Mouse (Mus musculus): ENCODE results near the gene Ehhadh. TPM values are rescaled to one million over a fixed set of nuclear protein-coding genes. Genes with fewer than 3 reads are reported as not detected.
"Not testable (repeated sequence)": the region's sequence is repeated elsewhere in the genome, so short reads cannot be mapped to it uniquely, and the experiment has no call there.

Gene Ehhadh
- polyA plus RNA-seq, 1 experiment from 2014 or later: 2.2 TPM

GRCm38 (mm10) chr16:21825612-21826031 is 38.0 kb upstream of the Ehhadh start:
- Histone ChIP-seq H3K4me3 (no peak overlapping the region), H3K36me3 (no peaks in the 10 kb centered on the region), H3K9ac (no peak overlapping the region), H3K4me1 (peaks cover 4% of the 10 kb centered on the region), H3K27me3 (replicated peaks) (no peaks in the 10 kb centered on the region), H3K27ac (replicated peaks) (no peak overlapping the region), H3K4me2 (no peak overlapping the region), H3K9me3 (no peaks in the 10 kb centered on the region)
- WGBS: 64% methylated on average over 9 of the region's 9 CpGs
- no peak for ATAC-seq (ENCODE audit: extremely low read depth, insufficient number of reproducible peaks, low FRiP score, low TSS enrichment)

GRCm38 (mm10) chr16:21818629-21819028 is 31.0 kb upstream of the Ehhadh start:
- WGBS: 53% methylated on average over 8 of the region's 8 CpGs
- H3K27me3 ChIP-seq (replicated peaks): no peaks in the 10 kb centered on the region
- H3K27ac ChIP-seq (replicated peaks): no peak overlapping the region
- no peak overlapping the region for H3K9ac ChIP-seq
- H3K36me3 ChIP-seq: no peaks in the 10 kb centered on the region
- peak overlapping the region; percentile 30 for H3K4me2 ChIP-seq
- H3K4me3 ChIP-seq: no peak overlapping the region
- no peak for ATAC-seq (ENCODE audit: extremely low read depth, insufficient number of reproducible peaks, low FRiP score, low TSS enrichment)
- H3K9me3 ChIP-seq: no peaks in the 10 kb centered on the region
- H3K4me1 ChIP-seq: no peaks in the 10 kb centered on the region

- H3K9ac ChIP-seq: no peak overlapping the region
- H3K4me1 ChIP-seq: no peaks in the 10 kb centered on the region
- H3K27ac ChIP-seq (replicated peaks): no peak overlapping the region
- no peaks in the 10 kb centered on the region for H3K36me3 ChIP-seq
- 48% methylated on average over 9 of the region's 9 CpGs for WGBS
- ATAC-seq (ENCODE audit: extremely low read depth, insufficient number of reproducible peaks, low FRiP score, low TSS enrichment): no peak
- no peak overlapping the region for H3K4me3 ChIP-seq
- H3K4me2 ChIP-seq: peak overlapping the region; percentile 30; the same call in 1 of the 2 replicates
- H3K27me3 ChIP-seq (replicated peaks): no peaks in the 10 kb centered on the region
- no peaks in the 10 kb centered on the region for H3K9me3 ChIP-seq
Observed at GRCm38 (mm10) chr16:21818132-21818531, 30.5 kb upstream of the Ehhadh start.

- H3K27me3 ChIP-seq (replicated peaks): no peaks in the 10 kb centered on the region
- no peak for ATAC-seq (ENCODE audit: extremely low read depth, insufficient number of reproducible peaks, low FRiP score, low TSS enrichment)
- no peak overlapping the region for H3K4me2 ChIP-seq
- no peaks in the 10 kb centered on the region for H3K36me3 ChIP-seq
- no peak overlapping the region for H3K9ac ChIP-seq
- no peak overlapping the region for H3K4me3 ChIP-seq
- 69% methylated on average over 7 of the region's 7 CpGs for WGBS
- no peak overlapping the region for H3K27ac ChIP-seq (replicated peaks)
- no peaks in the 10 kb centered on the region for H3K4me1 ChIP-seq
- H3K9me3 ChIP-seq: no peaks in the 10 kb centered on the region
Observed at GRCm38 (mm10) chr16:21815669-21816010, 28.0 kb upstream of the Ehhadh start.

- Histone ChIP-seq H3K27me3 (replicated peaks) (no peaks in the 10 kb centered on the region), H3K27ac (replicated peaks) (no peak overlapping the region), H3K4me2 (peak overlapping the region; percentile 41), H3K4me1 (no peaks in the 10 kb centered on the region), H3K4me3 (no peak overlapping the region), H3K9me3 (no peaks in the 10 kb centered on the region), H3K9ac (no peak overlapping the region; the same call in 1 of the 2 replicates), H3K36me3 (no peaks in the 10 kb centered on the region)
- 54% methylated on average over 11 of the region's 11 CpGs for WGBS
- ATAC-seq (ENCODE audit: extremely low read depth, insufficient number of reproducible peaks, low FRiP score, low TSS enrichment): no peak
Observed at GRCm38 (mm10) chr16:21814861-21815668, 27.5 kb upstream of the Ehhadh start.

GRCm38 (mm10) chr16:21813164-21813834 is 25.7 kb upstream of the Ehhadh start:
- Histone ChIP-seq H3K4me1 (no peaks in the 10 kb centered on the region), H3K9ac (no peak overlapping the region), H3K27ac (replicated peaks) (no peak overlapping the region), H3K27me3 (replicated peaks) (no peaks in the 10 kb centered on the region), H3K4me3 (no peak overlapping the region), H3K4me2 (no peak overlapping the region), H3K9me3 (no peaks in the 10 kb centered on the region), H3K36me3 (peaks cover 11% of the 10 kb centered on the region)
- WGBS: 57% methylated on average over 6 of the region's 6 CpGs
- no peak for ATAC-seq (ENCODE audit: extremely low read depth, insufficient number of reproducible peaks, low FRiP score, low TSS enrichment)

- H3K36me3 ChIP-seq: peaks cover 29% of the 10 kb centered on the region
- not testable (repeated sequence) for ATAC-seq (ENCODE audit: extremely low read depth, insufficient number of reproducible peaks, low FRiP score, low TSS enrichment); H3K4me3 ChIP-seq
Observed at GRCm38 (mm10) chr16:21807786-21808185, 20.2 kb upstream of the Ehhadh start.

GRCm38 (mm10) chr16:21806892-21807291 is 19.3 kb upstream of the Ehhadh start:
- Histone ChIP-seq H3K9me3 (no peaks in the 10 kb centered on the region), H3K4me1 (no peaks in the 10 kb centered on the region), H3K4me2 (no peak overlapping the region), H3K27me3 (replicated peaks) (no peaks in the 10 kb centered on the region), H3K4me3 (no peak overlapping the region), H3K36me3 (peaks cover 36% of the 10 kb centered on the region), H3K9ac (no peak overlapping the region), H3K27ac (replicated peaks) (no peak overlapping the region)
- ATAC-seq (ENCODE audit: extremely low read depth, insufficient number of reproducible peaks, low FRiP score, low TSS enrichment): no peak
- 67% methylated on average over 1 of the region's 1 CpGs for WGBS

More at GRCm38 (mm10) chr16:21807786-21808185, 20.2 kb upstream of the Ehhadh start:
- not testable (repeated sequence) for H3K9ac ChIP-seq; H3K4me2 ChIP-seq; H3K27me3 ChIP-seq (replicated peaks); H3K4me1 ChIP-seq; H3K27ac ChIP-seq (replicated peaks); H3K9me3 ChIP-seq
- WGBS: 85% methylated on average over 7 of the region's 7 CpGs

GRCm38 (mm10) chr16:21804258-21804657 is 16.7 kb upstream of the Ehhadh start:
- Histone ChIP-seq H3K4me1 (no peaks in the 10 kb centered on the region), H3K36me3 (peaks cover 46% of the 10 kb centered on the region), H3K9ac (no peak overlapping the region), H3K27me3 (replicated peaks) (no peaks in the 10 kb centered on the region), H3K4me2 (no peak overlapping the region), H3K4me3 (no peak overlapping the region), H3K27ac (replicated peaks) (no peak overlapping the region), H3K9me3 (no peaks in the 10 kb centered on the region)
- no peak for ATAC-seq (ENCODE audit: extremely low read depth, insufficient number of reproducible peaks, low FRiP score, low TSS enrichment)
- 88% methylated on average over 1 of the region's 1 CpGs for WGBS

GRCm38 (mm10) chr16:21795071-21795470 is 7.5 kb upstream of the Ehhadh start:
- H3K4me3 ChIP-seq: peak overlapping the region; percentile 89
- 27% methylated on average over 5 of the region's 5 CpGs for WGBS
- no peak for ATAC-seq (ENCODE audit: extremely low read depth, insufficient number of reproducible peaks, low FRiP score, low TSS enrichment)
- H3K9ac ChIP-seq: peak overlapping the region; percentile 90
- peaks cover 18% of the 10 kb centered on the region for H3K4me1 ChIP-seq
- no peak overlapping the region for H3K27ac ChIP-seq (replicated peaks)
- no peaks in the 10 kb centered on the region for H3K27me3 ChIP-seq (replicated peaks)
- H3K4me2 ChIP-seq: peak overlapping the region; percentile 90
- peaks cover 8% of the 10 kb centered on the region for H3K36me3 ChIP-seq
- no peaks in the 10 kb centered on the region for H3K9me3 ChIP-seq

- H3K9me3 ChIP-seq: no peaks in the 10 kb centered on the region
- peak overlapping the region; percentile 89 for H3K4me3 ChIP-seq
- 1% methylated on average over 14 of the region's 14 CpGs for WGBS
- peaks cover 7% of the 10 kb centered on the region for H3K36me3 ChIP-seq
- peak overlapping the region; percentile 90 for H3K4me2 ChIP-seq
- peak overlapping the region; percentile 89 for H3K27ac ChIP-seq (replicated peaks)
- H3K27me3 ChIP-seq (replicated peaks): no peaks in the 10 kb centered on the region
- H3K9ac ChIP-seq: peak overlapping the region; percentile 90
- H3K4me1 ChIP-seq: peaks cover 18% of the 10 kb centered on the region
- no peak for ATAC-seq (ENCODE audit: extremely low read depth, insufficient number of reproducible peaks, low FRiP score, low TSS enrichment)
Observed at GRCm38 (mm10) chr16:21794697-21795045, 7.1 kb upstream of the Ehhadh start.

All from heart, embryonic 13.5 days (tissue).